Mouse (Mus musculus) stomach, postnatal 0 days (tissue): ENCODE measurements around the gene Coro1a.

Experiments used
- CTCF ChIP-seq: IDR thresholded peaks from 2 replicates; pipeline ENCODE4 v1.5.1; 2016; ENCODE audit warnings: antibody characterized with exemption, low read depth, mild to moderate bottlenecking, moderate library complexity
- EP300 ChIP-seq: optimal IDR thresholded peaks from 2 replicates; pipeline ENCODE3; 2016; ENCODE audit warnings: antibody characterized with exemption

- TF ChIP-seq CTCF, result no peak
- TF ChIP-seq EP300, result no peak
These were observed 13.8 kb downstream of the Coro1a start for GRCm38 (mm10) chr7:126693781-126694180.
